Mouse (Mus musculus) layer of hippocampus, postnatal 14 days (tissue): ENCODE measurements around the gene Robo1. TPM values are rescaled to one million over a fixed set of nuclear protein-coding genes. Genes with fewer than 3 reads are reported as not detected.

Source experiments
- DNase-seq, 2 experiments: peaks; one replicate each; pipeline ENCODE4 v3.0.0; 2021 to 2022; ENCODE audit warnings: low spot score in 2 of 2, mixed read lengths in 1 of 2
- total RNA-seq, 2 experiments: library from RNA; stranded (reverse); gene quantifications; 2 replicates each; pipeline ENCODE4 v1.2.3; 2021

The Robo1 gene
- total RNA-seq, 2 experiments from 2014 or later: 96.0 to 100 TPM

- DNase-seq: peak; percentile 40 to 45
Observed at GRCm38 (mm10) chr16:72913134-72913533, 605.0 kb downstream of the Robo1 start.

GRCm38 (mm10) chr16:72914068-72914630 is 606.0 kb downstream of the Robo1 start:
- DNase-seq: no peak

DNA sequence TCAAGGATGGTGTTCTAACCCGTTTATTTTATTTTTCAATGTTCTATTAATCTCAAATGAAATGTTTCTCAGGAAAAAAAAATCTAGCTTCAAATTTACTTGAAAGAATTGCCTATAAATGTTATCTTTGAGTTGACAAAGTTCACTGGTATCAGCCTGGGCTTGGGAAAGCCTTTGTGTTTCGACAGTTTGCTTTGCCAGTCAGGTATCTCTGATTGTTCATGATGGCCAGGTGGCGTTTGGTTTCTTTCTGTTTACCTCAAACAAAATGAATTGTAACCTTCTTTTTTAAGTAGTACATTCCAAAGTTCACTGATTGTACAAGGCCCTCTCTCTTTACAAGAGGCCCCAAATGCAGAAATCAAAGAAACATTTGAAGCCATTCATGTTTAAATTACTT is 611.9 kb downstream of the Robo1 start:
- DNase-seq: no peak

DNA sequence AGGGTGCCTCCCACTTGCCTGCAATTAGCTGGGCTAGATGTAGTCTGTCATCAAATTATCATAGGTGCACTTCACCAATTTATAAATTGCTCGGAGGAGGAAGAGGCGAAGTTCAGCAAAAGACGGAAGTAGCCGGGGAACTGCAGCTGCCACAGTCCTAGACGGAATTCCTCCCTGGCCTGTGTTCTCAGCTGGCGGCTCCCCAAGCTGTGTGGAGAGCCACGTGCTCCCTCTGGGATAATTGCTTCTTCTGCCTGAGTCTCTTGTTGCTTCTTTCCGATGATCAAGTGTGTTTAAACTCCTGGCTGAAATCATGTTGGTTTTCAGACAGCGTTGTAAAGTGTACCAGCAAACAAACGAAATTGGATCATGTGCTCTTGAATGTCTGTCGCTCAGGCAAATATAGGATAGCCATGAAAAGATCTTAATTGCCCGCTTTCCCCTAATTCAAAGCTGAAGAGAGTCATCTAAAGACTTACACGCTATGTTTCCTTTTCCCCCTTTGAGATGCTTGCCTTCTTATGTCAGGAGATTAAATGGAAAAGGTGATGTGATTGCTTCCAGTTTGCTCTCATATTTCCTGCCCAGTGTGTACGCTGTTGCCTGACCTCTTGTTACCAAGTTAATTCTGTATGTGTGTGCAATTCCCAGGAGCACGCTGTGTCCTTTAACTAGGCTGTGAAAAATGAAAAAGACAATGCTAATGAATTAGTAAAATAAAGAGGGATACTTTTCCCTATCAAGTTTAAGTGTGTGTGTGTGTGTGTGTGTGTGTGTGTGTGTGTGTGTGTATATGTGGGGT is 616.5 kb downstream of the Robo1 start:
- peak; percentile 40 to 66 for DNase-seq

DNA sequence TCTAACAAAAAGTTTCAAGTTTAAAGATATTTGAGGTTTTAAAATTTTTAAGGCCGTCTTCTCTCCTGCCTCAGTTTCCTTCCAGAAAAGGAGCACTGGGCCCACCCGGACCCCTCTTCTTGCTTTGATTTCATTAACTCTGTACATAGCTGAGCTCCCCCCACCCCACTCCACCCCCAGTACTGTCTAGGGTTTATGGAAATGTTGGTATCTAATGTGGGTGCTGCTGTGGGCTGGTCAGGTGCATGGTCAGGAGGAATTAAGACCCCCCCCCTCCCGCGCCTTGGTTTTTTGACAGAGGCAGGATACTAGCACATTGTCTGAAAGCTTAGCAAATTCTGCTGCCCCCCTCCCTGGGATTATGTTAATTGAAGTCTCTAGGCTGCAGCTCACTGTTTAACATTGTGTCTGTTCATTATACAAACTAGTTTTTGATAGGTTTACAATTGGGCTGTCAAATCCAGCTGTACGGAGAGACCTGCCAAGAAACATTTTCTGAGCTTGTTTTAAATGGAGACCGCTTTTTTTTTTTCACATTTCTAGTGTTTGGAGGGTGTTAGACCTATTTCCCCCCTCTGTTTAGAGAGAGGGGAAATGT is 620.5 kb downstream of the Robo1 start:
- no peak for DNase-seq

- no peak for DNase-seq
Observed at GRCm38 (mm10) chr16:72930871-72931270, 622.8 kb downstream of the Robo1 start.

- DNase-seq: no peak
Observed at GRCm38 (mm10) chr16:72934908-72935307, 626.8 kb downstream of the Robo1 start.

DNA sequence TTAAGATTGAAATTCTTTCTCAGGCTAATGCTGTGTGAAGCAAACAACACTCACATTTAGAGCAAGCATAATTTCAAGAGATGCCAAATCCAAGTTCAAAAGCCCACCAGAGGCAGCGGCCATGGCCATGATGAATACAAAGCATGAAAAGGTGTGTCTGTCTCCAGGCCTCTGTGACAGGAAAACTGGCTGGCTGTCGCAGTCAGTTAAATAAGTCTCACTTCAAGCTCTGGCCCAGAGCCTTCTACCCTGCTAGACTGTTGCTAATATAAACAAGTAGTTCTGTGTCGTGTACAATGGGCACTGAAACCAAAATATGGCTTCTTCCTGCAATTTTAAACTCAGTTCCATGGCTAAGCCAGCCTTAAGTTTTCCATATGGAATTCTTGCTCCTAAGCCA is 629.1 kb downstream of the Robo1 start:
- no peak for DNase-seq

DNA sequence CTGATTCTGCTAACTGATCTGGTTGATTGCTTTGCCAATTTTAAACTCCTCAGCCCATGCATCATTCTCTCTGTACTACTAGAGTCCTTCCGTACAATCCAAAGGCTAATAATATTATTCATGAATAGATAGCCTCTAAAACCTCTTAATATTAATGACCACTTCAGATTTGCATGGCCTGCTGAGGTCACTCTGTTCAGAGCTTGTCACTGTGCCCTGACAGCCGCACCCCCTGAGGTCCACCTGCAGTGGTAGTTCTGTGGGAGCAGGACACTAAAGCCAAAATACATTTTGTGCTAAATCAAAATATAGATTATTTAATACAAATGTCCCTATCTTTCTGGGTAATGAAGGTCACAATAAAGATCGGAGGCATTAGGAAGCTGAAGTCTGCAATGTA is 631.8 kb downstream of the Robo1 start:
- DNase-seq: no peak

DNA sequence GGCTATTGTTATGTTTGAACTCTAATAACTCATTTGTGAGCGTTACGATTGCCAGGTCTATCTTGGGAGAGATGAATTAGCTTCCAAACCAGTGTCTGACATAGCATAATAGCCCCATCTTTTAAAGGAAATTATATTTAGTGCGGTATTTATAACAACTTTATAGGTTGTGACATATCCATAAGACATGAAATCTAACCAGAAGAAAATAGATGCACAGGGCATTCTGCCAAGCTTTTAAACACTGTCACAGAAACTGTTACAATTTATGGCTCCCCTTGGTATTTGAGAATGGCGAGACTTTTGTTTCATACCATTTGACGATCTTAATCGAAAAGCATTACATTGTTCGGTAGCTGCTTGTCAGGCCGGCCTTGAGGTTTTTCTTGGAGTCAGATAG is 632.7 kb downstream of the Robo1 start:
- DNase-seq: no peak

DNA sequence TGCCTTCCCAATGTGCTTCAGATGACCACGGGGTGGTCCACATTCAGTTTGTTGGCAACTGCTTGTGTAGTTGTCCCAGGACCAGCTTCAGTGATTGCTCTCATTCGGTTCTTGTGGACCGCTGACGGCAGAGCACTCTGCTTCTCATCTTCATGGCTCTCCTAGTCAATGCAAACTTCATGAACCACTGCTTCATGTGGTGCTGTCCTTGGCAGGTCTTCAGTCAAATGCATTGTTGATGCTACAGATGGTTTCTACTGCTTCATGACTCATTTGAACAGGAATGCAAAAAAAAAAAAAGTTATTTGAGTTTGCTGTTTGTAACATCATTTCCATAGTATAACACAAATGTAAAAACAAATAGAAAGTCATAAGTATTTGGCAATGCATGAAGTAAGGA is 636.3 kb downstream of the Robo1 start:
- no peak for DNase-seq

DNA sequence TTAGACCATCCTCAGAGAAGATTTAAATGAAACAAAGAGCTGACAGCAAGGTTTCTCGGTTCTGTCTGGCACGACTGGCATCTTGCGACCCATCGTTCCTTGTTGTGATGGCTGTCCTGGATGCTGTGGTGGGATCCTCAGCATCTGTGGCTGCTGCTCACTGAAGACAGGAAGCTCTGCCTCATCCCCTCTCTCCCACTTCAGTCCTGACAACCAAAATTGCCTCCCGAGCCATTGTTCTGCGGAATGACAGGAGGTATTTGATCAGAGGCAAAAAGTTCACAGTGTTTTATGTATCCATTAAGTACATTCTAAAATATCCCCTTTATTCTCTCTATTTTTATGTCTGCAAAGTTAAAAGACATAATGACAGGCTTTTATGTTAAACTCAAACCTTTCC is 643.9 kb downstream of the Robo1 start:
- no peak for DNase-seq

DNA sequence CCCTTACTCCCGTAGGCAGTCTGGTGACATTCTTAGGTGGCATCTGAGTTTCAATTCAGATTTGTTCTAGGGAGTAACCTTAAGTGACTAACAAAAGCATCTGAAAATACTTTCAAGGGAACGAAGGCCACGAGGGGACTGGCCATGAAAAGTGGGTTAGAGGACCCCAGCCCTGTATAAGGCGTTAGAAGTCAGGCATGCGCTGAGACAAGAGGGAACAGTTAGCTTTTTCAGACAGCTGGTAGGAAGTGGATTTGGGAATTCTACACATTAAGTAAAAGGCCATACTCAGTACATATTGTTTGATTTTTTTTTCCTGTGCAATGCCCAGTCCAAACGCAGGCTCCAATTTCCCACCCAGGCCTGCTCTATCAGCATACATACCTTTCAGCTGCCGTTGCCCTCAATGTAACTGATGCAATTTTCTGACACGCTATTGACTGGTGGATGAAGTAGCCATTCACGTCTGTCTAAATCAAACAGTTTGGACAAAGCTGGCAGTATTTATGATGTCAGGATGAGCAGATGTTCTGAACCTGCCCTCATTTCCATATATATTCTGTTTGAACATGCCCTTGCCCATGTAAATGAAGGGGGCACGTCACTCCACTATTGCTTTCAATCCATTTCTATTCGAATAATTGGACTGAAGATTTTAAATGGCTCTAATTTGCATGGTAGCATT is 651.1 kb downstream of the Robo1 start:
- DNase-seq: no peak

DNA sequence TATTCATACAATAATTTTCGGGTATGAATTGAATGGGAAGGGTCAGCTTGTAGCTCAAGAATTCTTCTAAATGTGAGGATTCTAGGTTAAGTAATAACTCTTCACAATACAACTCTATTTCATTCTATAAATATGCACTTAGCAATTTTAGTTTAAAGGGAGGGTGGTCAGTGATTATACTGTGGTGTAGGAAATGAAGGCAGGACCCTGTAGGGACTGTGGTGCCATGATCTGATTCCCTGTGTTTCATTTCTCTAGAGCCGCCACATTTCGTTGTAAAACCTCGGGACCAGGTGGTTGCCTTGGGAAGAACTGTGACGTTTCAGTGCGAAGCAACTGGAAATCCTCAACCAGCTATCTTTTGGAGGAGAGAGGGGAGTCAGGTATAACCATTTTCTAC is 651.7 kb downstream of the Robo1 start:
- DNase-seq: no peak

DNA sequence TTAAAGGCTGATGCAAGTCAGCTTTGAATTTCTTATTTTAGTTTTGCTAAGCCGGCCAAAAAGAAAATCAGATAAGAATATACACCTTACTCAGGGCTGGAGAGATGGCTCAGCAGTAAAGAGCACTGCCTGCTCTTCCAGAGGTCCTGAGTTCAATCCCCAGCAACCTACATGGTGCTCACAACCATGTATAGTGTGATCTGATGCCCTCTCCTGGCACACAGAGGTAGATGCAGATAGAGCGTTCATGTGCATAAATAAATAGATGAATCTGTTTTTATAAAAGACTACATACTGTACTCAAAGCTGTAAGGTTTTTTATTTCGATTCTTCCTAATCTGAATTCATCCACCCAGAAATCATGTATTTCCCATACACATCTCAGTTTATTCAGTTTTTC is 655.7 kb downstream of the Robo1 start:
- DNase-seq: no peak

DNA sequence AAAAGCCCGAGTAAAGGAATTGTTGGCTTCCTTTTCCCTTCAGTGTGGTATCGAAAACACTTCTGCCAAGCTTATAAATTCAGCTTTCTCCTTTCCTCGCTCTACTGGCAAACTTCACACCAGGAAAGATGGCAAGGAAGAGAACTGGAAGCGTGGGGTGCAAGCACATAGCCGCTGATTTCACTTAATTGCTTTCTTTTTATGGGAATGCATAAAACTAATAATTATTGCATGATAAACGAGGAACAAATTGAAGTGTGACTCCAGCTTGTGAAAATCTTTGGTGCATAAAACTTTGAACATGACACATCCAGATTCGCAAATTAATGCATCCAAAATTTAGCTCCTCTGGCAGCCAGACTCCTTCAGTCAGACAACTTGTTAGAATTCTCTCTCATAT is 659.4 kb downstream of the Robo1 start:
- peak in 1 of 2 experiments; percentile 34 for DNase-seq

DNA sequence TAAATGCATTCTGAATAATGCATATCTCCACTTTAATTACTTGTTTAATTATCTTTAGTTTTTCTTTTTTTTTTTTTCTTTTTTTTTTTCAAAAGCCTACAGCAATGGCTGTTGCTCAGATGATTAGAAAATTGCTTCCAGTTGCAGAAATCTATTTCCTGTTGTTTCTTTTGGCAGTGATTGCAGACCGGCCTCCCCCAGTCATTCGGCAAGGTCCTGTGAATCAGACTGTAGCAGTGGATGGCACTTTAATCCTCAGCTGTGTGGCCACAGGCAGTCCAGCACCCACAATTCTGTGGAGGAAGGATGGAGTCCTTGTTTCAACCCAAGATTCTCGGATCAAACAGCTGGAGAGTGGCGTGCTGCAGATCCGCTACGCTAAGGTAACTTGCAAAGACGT is 661.9 kb downstream of the Robo1 start:
- no peak for DNase-seq

GRCm38 (mm10) chr16:72973685-72974084 is 665.6 kb downstream of the Robo1 start:
- no peak for DNase-seq

DNA sequence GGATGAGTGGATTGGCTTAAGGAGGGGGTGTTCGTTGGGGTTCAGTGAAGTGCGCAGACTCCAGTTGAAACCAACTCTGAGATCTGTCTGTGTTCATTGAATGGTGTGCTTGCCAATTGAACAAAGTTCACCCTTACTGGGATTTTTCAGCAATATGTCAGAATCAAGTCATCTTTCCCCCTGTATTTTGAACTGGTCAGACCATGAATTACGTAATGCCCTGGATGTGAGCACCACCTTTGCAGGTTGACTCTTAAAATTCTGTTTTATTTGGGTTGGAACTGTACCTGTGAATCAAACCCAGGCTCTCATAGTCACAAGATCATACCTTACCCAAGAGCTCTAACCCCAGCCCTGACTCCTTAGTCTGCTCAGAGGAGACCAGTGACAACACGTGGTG is 666.6 kb downstream of the Robo1 start:
- no peak for DNase-seq

DNA sequence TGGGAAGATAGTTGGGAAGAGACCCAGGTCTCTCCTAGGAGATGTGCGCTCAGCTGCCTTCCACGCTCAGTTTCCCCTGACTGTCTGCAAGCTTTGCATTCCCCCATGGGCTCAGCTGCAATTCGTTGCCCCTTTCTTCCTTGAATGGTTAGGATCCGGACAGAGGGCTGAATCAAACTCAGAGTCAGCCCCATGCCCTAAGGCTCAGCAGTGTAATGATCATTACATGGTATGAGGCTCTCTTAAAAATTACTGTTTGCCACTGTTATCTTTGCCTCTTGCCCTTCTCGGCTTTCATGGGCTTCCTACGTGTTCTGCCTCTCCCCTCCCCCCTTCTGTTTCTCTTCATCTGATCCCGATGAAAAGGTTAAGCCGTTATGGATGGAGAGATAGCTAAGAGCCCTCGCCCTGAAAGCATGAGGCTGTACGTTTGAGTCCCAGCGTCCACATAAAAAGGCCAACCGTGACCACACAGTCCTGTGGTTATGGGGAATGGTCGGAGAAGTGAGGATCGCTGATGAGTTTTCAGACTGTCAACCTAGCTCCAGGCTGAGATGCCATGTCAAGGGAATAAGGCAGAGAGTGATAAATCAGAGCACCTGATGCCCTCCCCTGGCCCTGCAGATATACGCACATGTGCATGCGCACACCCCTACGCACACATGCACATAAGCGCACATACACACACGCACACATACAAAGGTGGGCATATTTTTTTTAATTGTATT is 668.9 kb downstream of the Robo1 start:
- no peak for DNase-seq
